Mouse (Mus musculus) brain, embryonic 14.5 days (tissue): Measurements from ENCODE around the gene Gm3417. TPM values are rescaled to one million over a fixed set of nuclear protein-coding genes. Genes with fewer than 3 reads are reported as not detected.
"Not testable (repeated sequence)": the region's sequence is repeated elsewhere in the genome, so short reads cannot be mapped to it uniquely, and the experiment has no call there.

ENCODE experiments used
- DNase-seq: peaks from one replicate; pipeline ENCODE4 v3.0.0-alpha.2; 2011; ENCODE audit warnings: low read depth
- CTCF ChIP-seq: fragments of 200-500 bp; IDR thresholded peaks from 2 replicates; pipeline ENCODE4 v1.5.1; 2012; ENCODE audit warnings: inconsistent platforms, mild to moderate bottlenecking, moderate library complexity, borderline replicate concordance; ENCODE audit not compliant: insufficient read depth, insufficient read length; ENCODE audit errors: extremely low read depth
- POLR2A ChIP-seq: fragments of 200-500 bp; IDR thresholded peaks from 2 replicates; pipeline ENCODE4 v1.6.1; 2012; ENCODE audit warnings: mild to moderate bottlenecking, inconsistent platforms, borderline replicate concordance; ENCODE audit not compliant: poor library complexity, insufficient read depth, insufficient read length, severe bottlenecking; ENCODE audit errors: extremely low read depth
- polyA plus RNA-seq: library from polyadenylated mRNA; depleted of rRNA; stranded (reverse); fragments of >200 nt; gene quantifications from 2 replicates; pipeline ENCODE4 v1.2.3, GENCODE M21; 2012

The Gm3417 gene
- polyA plus RNA-seq, 1 experiment = not detected

DNA sequence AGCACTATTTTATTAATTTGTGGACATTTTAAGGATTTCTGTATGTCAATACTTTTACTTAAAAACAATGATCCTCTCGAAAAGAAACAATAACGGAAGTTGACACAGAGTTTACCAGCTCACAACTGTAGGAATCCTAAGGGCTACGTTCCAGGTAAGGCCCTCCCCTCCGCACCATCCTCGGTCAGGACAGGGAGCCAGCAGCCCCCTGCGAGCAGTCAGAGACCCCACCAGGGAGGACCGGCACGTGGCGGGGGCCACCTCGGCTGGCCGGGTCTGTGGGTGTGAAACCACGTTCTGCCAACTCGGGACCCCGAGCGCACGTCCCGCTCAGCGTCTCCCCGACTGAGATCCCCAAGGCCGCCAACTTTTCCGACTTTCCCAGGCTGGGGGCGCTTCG lies 18.1 kb downstream of the Gm3417 start:
- peak; percentile 15 for DNase-seq

DNA sequence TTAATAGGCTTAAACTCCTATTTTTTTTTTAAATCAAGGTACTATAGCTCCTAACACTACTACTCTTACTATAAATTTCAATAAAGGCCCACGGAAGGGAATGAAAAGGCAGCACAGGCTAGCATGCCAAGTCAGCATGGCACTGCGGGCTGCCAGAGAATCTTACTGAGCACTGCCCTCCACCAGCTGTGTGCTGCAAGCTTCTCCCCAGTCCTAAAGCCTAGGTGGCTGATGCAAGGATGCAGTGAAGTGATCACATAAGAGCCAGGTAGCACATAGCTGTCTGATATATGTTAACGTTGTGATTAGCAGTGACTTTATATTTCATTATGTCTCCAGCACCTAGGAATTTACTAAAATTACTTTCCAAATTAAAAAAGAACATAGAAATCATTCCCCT lies 18.6 kb downstream of the Gm3417 start:
- TF ChIP-seq CTCF = no peak
- no peak for TF ChIP-seq POLR2A
- DNase-seq = peak; percentile 6

More for the DNA sequence above, 18.1 kb downstream of the Gm3417 start:
- TF ChIP-seq CTCF (no peak), POLR2A (no peak)

DNA sequence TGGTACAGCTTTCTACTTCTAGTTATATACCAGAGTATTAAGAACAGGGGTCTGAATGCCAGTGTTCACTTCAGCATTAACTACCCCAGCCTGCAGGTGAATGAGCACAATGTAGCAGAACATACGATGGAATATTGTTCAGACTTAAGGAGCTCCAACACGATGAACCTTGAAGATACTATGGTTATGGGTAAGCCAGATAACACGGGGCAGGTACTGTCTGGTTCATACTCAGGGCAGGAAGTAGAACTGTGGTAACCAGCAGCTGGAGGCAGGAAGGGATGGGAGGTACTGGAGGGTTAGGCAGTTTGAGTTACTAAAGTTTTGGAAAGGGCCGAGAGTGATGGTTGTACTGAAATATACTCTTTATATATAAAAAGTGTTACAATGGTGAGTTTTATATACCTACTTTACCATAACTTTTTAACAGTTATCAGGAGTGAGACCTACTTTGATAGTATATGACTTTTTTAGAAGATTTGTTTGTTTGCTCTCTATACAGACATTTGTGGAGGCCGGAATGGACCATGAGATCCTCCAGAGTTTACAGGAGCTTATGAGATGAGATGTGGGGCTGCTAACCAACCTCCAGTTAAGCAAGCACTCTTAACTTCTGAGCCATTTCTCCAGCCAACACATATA lies 19.8 kb downstream of the Gm3417 start:
- DNase-seq = no peak
- no peak for TF ChIP-seq POLR2A
- no peak for TF ChIP-seq CTCF

DNA sequence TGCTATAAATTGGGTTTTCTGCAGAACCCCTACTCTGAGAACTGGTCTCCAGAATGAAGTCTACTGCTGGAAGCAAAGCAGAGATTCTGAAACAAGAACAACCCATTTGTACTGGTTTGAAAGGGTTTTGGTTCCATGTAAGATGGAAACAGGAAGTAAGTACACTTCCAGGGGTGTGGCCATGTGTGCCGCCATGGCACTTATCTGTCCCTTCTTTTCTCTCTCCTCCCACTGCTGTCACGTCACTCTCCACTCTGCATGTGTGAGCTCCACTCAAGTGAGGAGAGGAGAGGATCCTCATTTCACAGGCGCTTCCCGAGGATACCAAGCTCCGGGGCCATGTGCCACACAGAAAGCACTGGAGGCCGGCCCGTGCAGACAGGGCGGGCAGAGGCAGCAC lies 25.1 kb downstream of the Gm3417 start:
- no peak for DNase-seq
- TF ChIP-seq POLR2A = no peak
- no peak for TF ChIP-seq CTCF

DNA sequence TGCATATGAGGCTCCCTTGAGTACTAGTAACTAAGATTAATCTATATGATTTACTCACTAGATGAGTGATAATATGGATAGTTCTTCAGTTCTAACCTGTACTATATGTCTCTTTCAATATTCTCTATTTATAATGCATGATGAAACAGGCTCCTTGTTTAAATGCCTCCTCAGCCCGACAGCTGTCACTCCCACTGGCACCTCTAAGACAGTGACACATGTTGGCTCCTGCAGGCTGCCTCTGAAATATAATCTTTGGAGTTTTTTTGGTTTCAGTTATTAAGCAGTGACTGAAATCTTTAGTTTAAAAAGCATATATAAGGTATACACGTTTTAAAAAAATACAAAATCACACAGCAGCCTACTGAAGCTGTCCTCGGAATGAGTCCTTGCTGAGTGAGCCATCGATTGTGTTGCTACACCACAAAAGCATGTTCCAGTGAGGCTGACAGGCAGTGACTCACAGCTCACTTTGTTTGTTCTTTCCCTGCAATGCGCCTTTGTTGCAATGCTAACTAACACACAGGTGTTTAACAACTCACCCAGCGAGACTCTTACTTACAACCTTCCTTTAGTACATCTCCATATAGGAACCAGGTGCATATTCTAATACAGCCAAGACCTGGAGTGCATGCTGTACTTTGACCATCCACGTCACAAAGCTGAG lies 29.3 kb downstream of the Gm3417 start:
- no peak for TF ChIP-seq CTCF
- no peak for TF ChIP-seq POLR2A
- no peak for DNase-seq

DNA sequence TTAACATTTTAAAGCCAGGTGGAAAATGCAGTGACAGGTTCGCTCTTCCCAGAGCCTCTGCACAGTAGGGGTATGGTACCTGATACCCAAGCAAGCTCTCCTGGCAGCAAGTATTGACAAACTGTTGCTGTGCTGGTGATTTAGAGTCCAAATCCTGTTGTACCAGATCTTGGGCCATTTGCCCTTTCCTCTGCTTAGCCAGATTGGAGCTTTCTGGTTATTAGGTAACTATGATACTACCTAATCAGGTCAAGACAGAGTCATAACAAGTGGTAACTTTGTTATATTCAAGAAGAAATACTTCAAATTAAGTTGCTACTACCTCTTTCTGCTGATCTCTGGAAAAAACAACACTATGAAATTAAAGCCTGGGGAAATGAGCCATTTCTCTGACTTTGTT lies 34.0 kb downstream of the Gm3417 start:
- TF ChIP-seq CTCF (no peak), POLR2A (no peak)

DNA sequence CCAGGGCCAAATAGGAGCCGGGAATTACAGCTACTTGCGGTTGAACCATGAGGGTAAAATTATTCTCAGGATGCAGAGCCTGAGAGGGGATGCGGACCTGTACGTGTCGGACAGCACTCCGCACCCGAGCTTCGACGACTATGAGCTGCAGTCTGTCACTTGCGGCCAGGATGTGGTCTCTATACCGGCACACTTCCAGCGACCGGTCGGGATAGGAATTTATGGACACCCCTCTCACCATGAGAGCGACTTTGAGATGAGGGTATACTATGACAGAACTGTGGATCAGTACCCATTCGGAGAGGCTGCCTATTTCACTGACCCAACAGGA lies 34.9 kb downstream of the Gm3417 start:
- no peak for TF ChIP-seq CTCF
- TF ChIP-seq POLR2A = no peak
- peak; percentile 3 for DNase-seq

More for the DNA sequence above, 34.0 kb downstream of the Gm3417 start:
- no peak for DNase-seq

DNA sequence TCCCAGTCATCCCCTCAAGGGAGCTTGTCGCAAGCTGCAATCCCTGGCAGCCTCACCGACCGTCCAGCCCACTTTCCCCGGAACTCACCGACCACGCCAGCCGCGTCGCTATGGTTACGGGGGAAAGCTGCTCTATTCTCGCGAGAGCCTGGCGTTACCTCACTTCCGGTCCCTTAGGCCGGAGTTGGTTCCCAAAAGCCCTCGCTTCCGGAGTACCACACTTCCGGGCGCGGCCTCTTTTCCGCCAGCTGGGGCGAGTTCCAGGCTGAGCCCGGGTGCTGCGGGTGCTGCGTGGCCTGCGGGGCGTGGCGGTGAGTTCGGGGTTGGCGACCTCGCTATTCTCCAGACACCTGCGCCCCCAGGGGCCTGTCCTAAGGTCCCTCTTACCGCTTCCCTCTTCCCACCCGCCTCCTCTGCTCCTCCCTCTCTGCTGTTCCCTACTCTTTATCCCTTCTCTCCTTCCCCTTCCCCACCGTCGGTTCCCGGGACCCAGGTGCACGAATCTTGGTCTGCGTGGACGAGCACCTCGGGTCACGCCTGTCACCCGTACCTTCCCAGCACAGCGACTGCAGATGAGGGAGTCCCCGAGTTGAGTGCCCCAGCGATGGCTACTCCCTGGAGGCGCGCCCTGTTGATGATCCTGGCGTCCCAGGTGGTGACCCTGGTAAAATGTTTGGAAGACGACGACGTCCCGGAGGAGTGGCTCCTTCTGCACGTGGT lies 35.4 kb downstream of the Gm3417 start, which contains the start of the genes Wdr27 and 1600012H06Rik:
TSS of gene Wdr27 (minus strand) at position 150 of the 720 bp plus-strand sequence.
TSS of gene 1600012H06Rik (plus strand) at position 176 of the 720 bp plus-strand sequence.
- TF ChIP-seq POLR2A (no peak; the same call in 1 of the 2 replicates), CTCF (no peak)
- peak; percentile 99 for DNase-seq

DNA sequence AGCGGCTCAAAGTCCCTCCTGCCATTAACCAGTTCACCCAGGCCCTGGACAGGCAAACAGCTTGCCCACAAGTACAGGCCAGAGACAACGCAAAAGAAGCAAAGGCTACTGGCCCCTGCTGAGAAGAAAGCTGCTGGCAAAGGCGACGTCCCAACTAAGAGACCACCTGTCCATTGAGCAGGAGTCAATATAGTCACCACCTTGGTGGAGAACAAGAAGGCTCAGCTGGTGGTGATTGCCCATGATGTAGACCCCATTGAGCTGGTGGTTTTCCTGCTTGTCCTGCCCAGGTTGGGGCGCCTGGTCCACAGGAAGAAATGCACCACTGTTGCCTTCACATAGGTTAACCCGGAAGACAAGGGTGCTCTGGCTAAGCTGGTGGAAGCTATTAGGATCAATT lies 36.4 kb downstream of the Gm3417 start:
- not testable (repeated sequence) for DNase-seq

DNA sequence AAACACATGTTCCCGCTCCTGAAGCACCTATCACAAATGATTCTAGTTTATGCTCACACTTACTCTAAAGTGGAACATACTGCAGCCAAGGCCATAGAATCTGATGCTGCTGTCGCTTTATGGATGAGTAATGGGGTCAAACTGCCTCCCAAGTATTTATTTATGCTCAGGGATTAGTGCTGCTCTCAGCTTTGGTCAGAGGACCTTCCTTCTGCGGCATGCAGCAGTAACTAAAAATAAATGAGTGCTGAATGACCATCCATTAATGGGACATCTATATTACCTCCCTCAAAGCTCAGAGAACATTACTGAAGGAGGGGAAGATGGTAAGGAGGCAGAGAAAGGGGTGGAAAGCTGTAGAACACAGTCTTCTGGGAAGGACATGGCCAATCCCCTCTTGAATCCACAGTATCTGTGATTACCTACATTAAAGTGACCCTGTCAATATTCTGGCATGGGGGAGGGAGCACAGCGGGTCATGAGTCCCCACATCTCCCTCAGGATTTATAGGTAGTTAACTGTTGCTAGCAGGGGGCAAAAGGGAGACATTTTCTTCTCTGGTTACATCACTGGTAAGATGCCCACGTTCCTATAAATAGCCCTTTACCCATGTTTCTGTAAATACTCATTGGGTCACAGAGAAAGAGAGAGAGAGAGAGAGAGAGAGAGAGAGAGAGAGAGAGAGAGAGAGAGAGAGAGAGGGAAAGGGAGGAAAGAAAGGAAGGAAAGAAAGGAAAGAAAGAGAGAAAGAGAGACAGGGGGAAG lies 42.6 kb downstream of the Gm3417 start:
- DNase-seq = no peak
- TF ChIP-seq CTCF (no peak), POLR2A (no peak)

DNA sequence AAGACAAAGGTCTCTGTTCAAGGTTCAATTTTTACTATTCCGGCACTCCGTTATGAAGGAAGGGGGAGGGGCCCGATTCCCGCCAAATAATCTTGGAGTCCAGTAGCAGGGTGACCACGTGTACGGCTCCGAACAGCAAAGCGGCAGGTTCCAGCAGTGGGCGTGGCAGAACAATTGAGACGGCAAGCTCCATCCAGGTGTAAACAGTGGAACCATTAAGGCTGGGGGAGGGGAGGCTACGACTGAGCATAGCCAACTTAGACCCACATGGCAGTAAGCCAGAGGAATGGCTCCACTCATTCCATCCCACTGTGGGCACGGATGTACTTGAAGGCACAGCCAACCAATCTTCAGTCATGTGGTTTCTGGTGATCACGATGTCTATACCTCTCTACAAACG lies 43.3 kb downstream of the Gm3417 start:
- not testable (repeated sequence) for DNase-seq

DNA sequence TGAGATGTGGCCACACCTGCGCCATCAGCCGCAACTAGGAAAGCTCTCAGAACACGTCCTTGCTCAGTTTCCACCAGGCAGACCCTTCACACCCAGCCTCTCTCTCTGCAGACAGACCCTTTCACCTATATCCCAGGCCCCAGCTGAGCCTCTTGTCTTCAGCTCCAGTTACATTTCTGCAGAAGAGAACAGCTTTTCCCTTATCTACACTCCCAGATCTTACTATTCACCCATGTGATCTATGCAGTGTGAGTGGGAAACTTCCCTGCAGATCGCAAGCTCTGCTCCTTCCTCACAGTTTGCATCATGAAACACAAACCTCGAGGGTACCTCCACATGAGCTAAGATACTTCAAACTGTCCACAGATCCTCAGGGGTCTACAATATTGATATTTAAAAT lies 47.1 kb downstream of the Gm3417 start:
- no peak for TF ChIP-seq CTCF
- no peak for TF ChIP-seq POLR2A
- DNase-seq = no peak
